Mouse (Mus musculus): ENCODE data around the gene Gm17364. TPM values are rescaled to one million over a fixed set of nuclear protein-coding genes. Genes with fewer than 3 reads are reported as not detected.

The Gm17364 gene
- not detected in 2 replicates for polyA plus RNA-seq (2015; fragmentation: Nextera tagmentation; extraction: Ambion mirVana)

GRCm38 (mm10) chr13:41273927-41274650 lies at the start of gene Gm17364:
Gene Gm17364 (minus strand): TSS chr13:41273977.
- no peak for TF ChIP-seq CTCF (IDR thresholded peaks at IDR 0.05; ENCODE audit: low read depth)
- H3K4me1 ChIP-seq (replicated peaks; ENCODE audit: control insufficient read depth, insufficient read depth, low read length): no peaks in the 10 kb centered on the region
- no peaks in the 10 kb centered on the region for H3K36me3 ChIP-seq (ENCODE audit: control insufficient read depth, insufficient read depth)
- no peak within 1 kb of the TSS for H3K4me3 ChIP-seq (ENCODE audit: low read depth, low read length)
- peak; percentile 77 for ATAC-seq
- no peaks in the 10 kb centered on the region for H3K9me3 ChIP-seq (ENCODE audit: control insufficient read depth)
- WGBS: 74% methylated on average over 10 of the region's 10 CpGs
- no peaks in the 10 kb centered on the region for H3K27me3 ChIP-seq (replicated peaks; ENCODE audit: control insufficient read depth, insufficient read depth, low read length)
- no peak within 1 kb of the TSS for H3K4me2 ChIP-seq (replicated peaks; ENCODE audit: low read depth)
- no peak within 1 kb of the TSS for H3K27ac ChIP-seq (ENCODE audit: low read depth, low read length)
- no peak within 1 kb of the TSS for H3K9ac ChIP-seq (ENCODE audit: low read depth, low read length)

- Histone ChIP-seq H3K36me3 (ENCODE audit: control insufficient read depth, insufficient read depth) (peaks cover 26% of the 10 kb centered on the region), H3K4me2 (replicated peaks; ENCODE audit: low read depth) (no peak overlapping the region), H3K4me1 (replicated peaks; ENCODE audit: control insufficient read depth, insufficient read depth, low read length) (no peaks in the 10 kb centered on the region), H3K27ac (ENCODE audit: low read depth, low read length) (no peak overlapping the region), H3K27me3 (replicated peaks; ENCODE audit: control insufficient read depth, insufficient read depth, low read length) (no peaks in the 10 kb centered on the region), H3K9ac (ENCODE audit: low read depth, low read length) (no peak overlapping the region), H3K9me3 (ENCODE audit: control insufficient read depth) (no peaks in the 10 kb centered on the region), H3K4me3 (ENCODE audit: low read depth, low read length) (no peak overlapping the region)
- 52% methylated on average over 3 of the region's 3 CpGs for whole genome bisulfite sequencing
- no peak for ATAC-seq
- no peak for TF ChIP-seq CTCF (IDR thresholded peaks at IDR 0.05; ENCODE audit: low read depth)
These were observed 47.7 kb upstream of the Gm17364 start for GRCm38 (mm10) chr13:41321433-41321832.

DNA sequence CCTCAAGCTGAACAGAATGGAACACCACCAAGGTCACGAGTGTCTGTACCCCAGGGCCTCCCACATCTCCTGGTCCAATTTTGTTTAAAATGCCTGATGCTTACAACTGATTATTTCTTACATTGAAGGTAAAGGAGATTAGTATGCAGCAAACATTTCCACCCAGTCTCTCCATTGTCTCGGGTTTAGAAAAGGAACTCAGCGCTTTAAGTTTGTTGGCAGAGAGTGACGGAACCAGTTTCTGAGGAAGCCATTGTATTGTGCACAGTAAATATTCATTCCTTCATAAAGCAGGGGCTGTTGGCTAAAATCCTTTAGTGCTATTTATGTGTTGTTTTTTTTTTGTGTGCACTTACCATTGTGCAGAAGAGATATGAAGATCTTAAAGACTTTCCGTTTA lies 47.0 kb upstream of the Gm17364 start:
- H3K27ac ChIP-seq (ENCODE audit: low read depth, low read length): no peak overlapping the region
- WGBS: 78% methylated on average over 5 of the region's 5 CpGs
- no peak for ATAC-seq

DNA sequence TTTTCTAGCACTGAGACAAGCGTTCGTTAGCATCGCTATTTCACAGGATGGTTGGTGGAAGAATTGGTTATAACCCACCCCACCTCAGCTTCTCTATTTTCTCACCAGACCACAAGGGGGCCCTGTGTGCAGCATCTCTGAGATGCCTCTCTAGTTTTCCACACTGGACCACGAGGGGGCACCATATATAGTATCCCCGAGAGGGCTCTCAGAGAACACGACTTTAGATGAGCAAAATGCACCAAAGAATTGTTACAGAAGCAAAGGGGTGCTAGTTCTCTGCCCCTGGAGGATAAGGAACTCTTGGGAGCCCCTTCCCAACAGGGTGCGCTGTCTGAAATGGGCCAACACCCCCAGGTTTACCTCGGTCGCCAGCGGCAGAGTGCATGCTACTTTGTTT lies 28.9 kb upstream of the Gm17364 start:
- Histone ChIP-seq H3K4me1 (replicated peaks; ENCODE audit: control insufficient read depth, insufficient read depth, low read length) (no peaks in the 10 kb centered on the region), H3K36me3 (ENCODE audit: control insufficient read depth, insufficient read depth) (no peaks in the 10 kb centered on the region), H3K27me3 (replicated peaks; ENCODE audit: control insufficient read depth, insufficient read depth, low read length) (no peaks in the 10 kb centered on the region), H3K27ac (ENCODE audit: low read depth, low read length) (no peak overlapping the region), H3K9ac (ENCODE audit: low read depth, low read length) (no peak overlapping the region), H3K4me2 (replicated peaks; ENCODE audit: low read depth) (no peak overlapping the region), H3K4me3 (ENCODE audit: low read depth, low read length) (no peak overlapping the region), H3K9me3 (ENCODE audit: control insufficient read depth) (no peaks in the 10 kb centered on the region)
- WGBS: 68% methylated on average over 10 of the region's 10 CpGs
- TF ChIP-seq CTCF (IDR thresholded peaks at IDR 0.05; ENCODE audit: low read depth): peak; percentile 95
- no peak for ATAC-seq

More for the DNA sequence above, 47.0 kb upstream of the Gm17364 start:
- no peak for TF ChIP-seq CTCF (IDR thresholded peaks at IDR 0.05; ENCODE audit: low read depth)
- Histone ChIP-seq H3K9ac (ENCODE audit: low read depth, low read length) (no peak overlapping the region), H3K36me3 (ENCODE audit: control insufficient read depth, insufficient read depth) (peaks cover 28% of the 10 kb centered on the region), H3K4me2 (replicated peaks; ENCODE audit: low read depth) (no peak overlapping the region), H3K4me3 (ENCODE audit: low read depth, low read length) (no peak overlapping the region), H3K4me1 (replicated peaks; ENCODE audit: control insufficient read depth, insufficient read depth, low read length) (no peaks in the 10 kb centered on the region), H3K27me3 (replicated peaks; ENCODE audit: control insufficient read depth, insufficient read depth, low read length) (no peaks in the 10 kb centered on the region), H3K9me3 (ENCODE audit: control insufficient read depth) (no peaks in the 10 kb centered on the region)

GRCm38 (mm10) chr13:41300037-41300436 lies 26.3 kb upstream of the Gm17364 start:
- WGBS: 36% methylated on average over 4 of the region's 4 CpGs
- H3K27ac ChIP-seq (ENCODE audit: low read depth, low read length): no peak overlapping the region
- no peak for ATAC-seq

GRCm38 (mm10) chr13:41298996-41299395 lies 25.2 kb upstream of the Gm17364 start:
- Histone ChIP-seq H3K4me3 (ENCODE audit: low read depth, low read length) (no peak overlapping the region), H3K4me2 (replicated peaks; ENCODE audit: low read depth) (no peak overlapping the region), H3K36me3 (ENCODE audit: control insufficient read depth, insufficient read depth) (no peaks in the 10 kb centered on the region), H3K27ac (ENCODE audit: low read depth, low read length) (no peak overlapping the region), H3K9ac (ENCODE audit: low read depth, low read length) (no peak overlapping the region), H3K27me3 (replicated peaks; ENCODE audit: control insufficient read depth, insufficient read depth, low read length) (no peaks in the 10 kb centered on the region), H3K4me1 (replicated peaks; ENCODE audit: control insufficient read depth, insufficient read depth, low read length) (no peaks in the 10 kb centered on the region), H3K9me3 (ENCODE audit: control insufficient read depth) (no peaks in the 10 kb centered on the region)
- 59% methylated on average over 5 of the region's 5 CpGs for WGBS
- no peak for TF ChIP-seq CTCF (IDR thresholded peaks at IDR 0.05; ENCODE audit: low read depth)
- ATAC-seq: no peak

More at GRCm38 (mm10) chr13:41300037-41300436, 26.3 kb upstream of the Gm17364 start:
- Histone ChIP-seq H3K4me3 (ENCODE audit: low read depth, low read length) (no peak overlapping the region), H3K36me3 (ENCODE audit: control insufficient read depth, insufficient read depth) (no peaks in the 10 kb centered on the region), H3K4me1 (replicated peaks; ENCODE audit: control insufficient read depth, insufficient read depth, low read length) (no peaks in the 10 kb centered on the region), H3K27me3 (replicated peaks; ENCODE audit: control insufficient read depth, insufficient read depth, low read length) (no peaks in the 10 kb centered on the region), H3K9me3 (ENCODE audit: control insufficient read depth) (no peaks in the 10 kb centered on the region), H3K4me2 (replicated peaks; ENCODE audit: low read depth) (no peak overlapping the region), H3K9ac (ENCODE audit: low read depth, low read length) (no peak overlapping the region)
- TF ChIP-seq CTCF (IDR thresholded peaks at IDR 0.05; ENCODE audit: low read depth): no peak

Data from intestine, postnatal 0 days (tissue).